Mouse (Mus musculus) ES-E14 (cell line): ENCODE measurements at regions not wholly inside any gene's neighbourhood (a gene's known extent, or its start where the extent isn't known, plus 50 kb on each side); places are given as distances from the start of the nearest gene placed in this dataset.
"Not testable (repeated sequence)": the region's sequence is repeated elsewhere in the genome, so short reads cannot be mapped to it uniquely, and the experiment has no call there.

Source experiments
- DNase-seq: peaks from one replicate; pipeline ENCODE4 v3.0.0-alpha.2; 2013; ENCODE audit warnings: low read depth, low spot score
- H3K27ac ChIP-seq: 2 replicates; pipeline ENCODE4 v1.5.1; 2012; ENCODE audit warnings: low read depth, mild to moderate bottlenecking, low read length, moderate library complexity, mixed read lengths; ENCODE audit not compliant: poor library complexity, insufficient read depth, severe bottlenecking
- H3K36me3 ChIP-seq: 2 replicates; pipeline ENCODE4 v1.6.1; 2012; ENCODE audit warnings: mild to moderate bottlenecking, low read length, moderate library complexity, mixed read lengths; ENCODE audit not compliant: control insufficient read depth, poor library complexity, insufficient read depth, severe bottlenecking
- H3K4me1 ChIP-seq, 2 experiments: fragments of 150-350 bp in 1 of 2; sonication (generic) in 1 of 2; 2 replicates each; pipeline ENCODE4 v1.6.1; 2012; ENCODE audit warnings: low read length in 2 of 2, mild to moderate bottlenecking in 1 of 2, mixed read lengths in 1 of 2; ENCODE audit not compliant: control insufficient read depth in 2 of 2, insufficient read depth in 2 of 2, poor library complexity in 1 of 2
- H3K4me3 ChIP-seq, 2 experiments: fragments of 150-350 bp in 1 of 2; sonication (generic) in 1 of 2; 2 replicates each; pipeline ENCODE4 v1.5.1; 2012; ENCODE audit warnings: low read length in 2 of 2, low read depth in 1 of 2, mild to moderate bottlenecking in 1 of 2, mixed read lengths in 1 of 2; ENCODE audit not compliant: insufficient read depth in 1 of 2, poor library complexity in 1 of 2, severe bottlenecking in 1 of 2
- H3K9ac ChIP-seq: 2 replicates; pipeline ENCODE4 v1.6.1; 2012; ENCODE audit warnings: low read depth, mild to moderate bottlenecking, low read length, mixed read lengths; ENCODE audit not compliant: poor library complexity, insufficient read depth, severe bottlenecking
- H3K9me3 ChIP-seq: fragments of 150-350 bp; sonication (generic); 2 replicates; pipeline ENCODE4 v1.6.1; 2012; ENCODE audit warnings: low read depth, mild to moderate bottlenecking, low read length; ENCODE audit not compliant: control insufficient read depth, insufficient read depth
- CHD2 ChIP-seq: IDR thresholded peaks from 2 replicates; pipeline ENCODE4 v1.6.1; 2014; ENCODE audit warnings: mild to moderate bottlenecking, low read depth, low read length, inconsistent platforms
- ZC3H11A ChIP-seq: IDR thresholded peaks from 2 replicates; pipeline ENCODE4 v1.6.1; 2012; ENCODE audit warnings: low read depth, mild to moderate bottlenecking, inconsistent platforms, low read length, borderline replicate concordance
- ZNF384 ChIP-seq: IDR thresholded peaks from 2 replicates; pipeline ENCODE4 v1.6.1; 2012; ENCODE audit warnings: low read depth, low read length, inconsistent platforms
- in situ Hi-C, 2 experiments: fragments of 600-800 bp; cut with MboI; formaldehyde crosslinking; loops; one replicate each; pipeline ENCODE4 v1.15.1; 2025; ENCODE audit warnings: low sequenced_read_pairs in 2 of 2, inconsistent platforms in 1 of 2; ENCODE audit not compliant: unreplicated experiment in 2 of 2

GRCm38 (mm10) chr12:113597163-113597562, 53.5 kb downstream of the Adam6a start:
- H3K27ac ChIP-seq, H3K36me3 ChIP-seq, in situ Hi-C loops: not testable (repeated sequence)

DNA sequence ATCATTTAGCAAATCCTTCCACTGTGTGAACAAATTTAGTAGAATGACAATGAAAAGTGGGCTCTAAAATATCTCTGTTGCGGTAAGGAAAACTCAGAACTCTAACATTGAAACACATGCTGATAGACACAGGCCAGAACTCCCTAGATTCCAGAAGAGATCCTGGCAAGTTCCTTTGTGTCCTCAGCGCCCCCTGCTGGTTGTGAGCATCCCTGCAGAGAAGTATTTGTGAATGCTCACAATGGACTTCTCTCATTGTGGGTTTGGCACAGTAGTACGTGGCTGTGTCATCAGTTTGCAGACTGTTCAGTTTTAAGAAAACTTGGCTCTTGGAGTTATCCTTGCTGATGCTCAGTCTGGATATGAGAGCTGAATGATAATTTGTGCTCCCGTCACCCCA, 67.2 kb downstream of the Adam6a start:
- no peaks in the 10 kb centered on the region for H3K4me1 ChIP-seq
- no peaks in the 10 kb centered on the region for H3K9me3 ChIP-seq
- in situ Hi-C loops, result loop anchor here in 1 of 2 experiments (25.0 kb wide), 1 partner anchor 176 kb away; no protein-coding TSS in a partner anchor
- H3K27ac ChIP-seq, result no peak overlapping the region
- DNase-seq, result peak; percentile 71
- H3K9ac ChIP-seq, result no peak overlapping the region
- TF ChIP-seq ZNF384 (no peak), ZC3H11A (0 out of 2 replicates have a peak, but pooled peaks have one; percentile 9), CHD2 (no peak)
- no peak overlapping the region for H3K4me3 ChIP-seq
- no peaks in the 10 kb centered on the region for H3K36me3 ChIP-seq

More at GRCm38 (mm10) chr12:113597163-113597562, 53.5 kb downstream of the Adam6a start:
- H3K4me1 ChIP-seq, H3K4me3 ChIP-seq, H3K9me3 ChIP-seq, H3K9ac ChIP-seq: not testable (repeated sequence)
- DNase-seq, result peak; percentile 24

DNA sequence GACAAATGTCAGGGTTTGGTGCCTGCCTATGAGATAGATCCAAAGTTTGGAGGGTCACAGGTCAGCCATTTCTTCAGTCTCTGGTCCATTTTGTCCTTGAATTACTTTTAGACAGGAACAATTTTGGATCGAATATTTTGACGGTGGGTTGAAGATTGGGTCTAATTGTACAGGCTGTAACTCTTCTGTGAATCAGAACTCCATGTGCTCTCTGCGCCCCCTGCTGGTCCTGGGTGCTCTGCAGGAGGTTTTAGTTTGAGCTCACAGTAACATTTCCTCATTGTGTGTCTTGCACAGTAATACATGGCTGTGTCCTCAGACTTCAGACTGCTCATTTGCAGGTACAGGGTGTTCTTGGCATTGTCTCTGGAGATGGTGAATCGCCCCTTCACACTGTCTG, 81.5 kb downstream of the Adam6a start:
- H3K36me3 ChIP-seq, H3K9ac ChIP-seq, DNase-seq, H3K9me3 ChIP-seq, H3K4me3 ChIP-seq, H3K4me1 ChIP-seq, H3K27ac ChIP-seq, in situ Hi-C loops: not testable (repeated sequence)

- H3K4me3 ChIP-seq, in situ Hi-C loops, H3K9me3 ChIP-seq, H3K27ac ChIP-seq, H3K4me1 ChIP-seq, H3K36me3 ChIP-seq, H3K9ac ChIP-seq, DNase-seq: not testable (repeated sequence)
Observed at GRCm38 (mm10) chr12:113630803-113631202, 87.1 kb downstream of the Adam6a start.
